Mouse (Mus musculus) left cerebral cortex, postnatal 10 days (tissue): ENCODE measurements around the gene Gpr142. TPM values are rescaled to one million over a fixed set of nuclear protein-coding genes. Genes with fewer than 3 reads are reported as not detected.

Source experiments
- DNase-seq, 2 experiments: peaks; one replicate each; pipeline ENCODE4 v3.0.0; 2021 to 2022; ENCODE audit warnings: low spot score in 2 of 2, mixed read lengths in 1 of 2; ENCODE audit errors: extremely low spot score in 1 of 2
- intact Hi-C: fragments of 180-260 bp; cut with DNase I; formaldehyde crosslinking; loops from one replicate; pipeline ENCODE4 v1.15.1; 2025
- total RNA-seq, 2 experiments: library from RNA; stranded (reverse); gene quantifications; 2 replicates each; pipeline ENCODE4 v1.2.3; 2021

The Gpr142 gene
- not detected for total RNA-seq

DNA sequence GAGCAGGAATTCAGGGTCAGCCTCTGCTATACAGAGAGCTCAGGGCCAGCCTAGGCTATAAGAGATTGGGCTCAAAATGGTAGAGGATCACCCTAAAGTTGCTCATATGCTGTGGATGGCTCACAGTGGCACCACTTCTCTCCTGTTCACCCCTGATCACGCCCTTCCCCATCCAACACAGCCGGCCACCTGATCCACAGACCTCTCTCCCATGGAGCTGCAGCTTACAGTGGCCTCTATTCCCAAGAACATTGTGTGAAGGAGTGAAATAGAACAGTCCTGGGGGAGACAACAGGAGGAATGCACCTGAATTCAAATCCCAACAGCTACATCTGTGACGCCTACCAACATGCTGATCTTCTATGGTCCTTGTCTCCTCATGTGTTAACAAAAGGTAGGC lies at the start of gene Gpr142:
Gene Gpr142, plus strand, starts transcription at position 301 of the 400 bp plus-strand sequence.
- intact Hi-C loops: no loop called here
- no peak for DNase-seq

DNA sequence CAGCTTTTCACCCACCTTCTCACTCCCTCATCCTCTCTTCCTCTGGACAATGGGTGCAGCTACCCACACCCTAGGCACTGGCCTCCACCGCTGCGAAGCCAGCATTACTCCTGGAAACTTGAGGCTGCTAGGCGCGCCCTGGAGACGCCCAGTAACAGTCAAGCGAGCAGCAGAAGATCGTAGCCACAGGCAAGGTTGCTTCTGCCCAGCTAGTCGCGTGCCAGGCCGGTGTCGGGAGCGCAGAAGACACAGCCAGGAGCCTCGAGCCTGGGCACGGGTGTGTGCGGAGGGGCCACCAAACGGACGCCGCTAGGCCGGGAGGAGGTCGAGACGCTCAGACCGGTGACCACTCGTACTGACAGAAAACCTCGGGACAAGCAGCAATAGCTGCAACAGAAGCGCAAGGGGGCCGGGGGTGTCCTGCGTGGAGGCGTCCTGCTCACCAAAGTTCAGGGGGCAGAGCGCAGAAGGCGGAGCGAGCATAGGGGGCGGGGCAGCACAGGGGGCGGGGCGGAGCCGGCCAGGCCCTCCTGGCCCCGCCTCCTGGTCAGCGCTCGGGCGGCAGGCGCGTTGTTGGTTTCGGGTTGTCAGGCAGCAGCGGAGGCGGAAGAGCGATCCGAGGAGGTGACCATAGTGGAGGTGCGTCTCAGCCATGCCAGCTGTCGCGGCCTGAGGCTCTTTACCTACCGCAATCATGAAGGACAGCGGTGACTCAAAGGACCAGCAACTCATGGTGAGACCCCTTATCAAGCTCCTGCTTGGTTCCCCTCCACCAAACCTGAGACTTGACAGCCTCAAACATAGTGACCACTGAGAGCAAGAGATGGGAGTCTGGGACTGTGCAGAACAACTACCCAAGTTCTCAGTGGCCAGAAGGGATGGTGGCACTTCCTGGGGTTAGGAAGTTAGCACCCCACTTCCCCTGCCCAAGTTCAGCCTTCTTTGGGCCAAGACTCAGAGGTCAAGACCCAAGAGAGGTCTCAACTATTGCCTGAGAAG lies 33.6 kb upstream of the Gpr142 start, which contains the start of gene Kif19a:
Gene Kif19a, plus strand, starts transcription at position 569 of the 999 bp plus-strand sequence.
- intact Hi-C loops: no loop called here
- DNase-seq: peak in 1 of 2 experiments; percentile 65

DNA sequence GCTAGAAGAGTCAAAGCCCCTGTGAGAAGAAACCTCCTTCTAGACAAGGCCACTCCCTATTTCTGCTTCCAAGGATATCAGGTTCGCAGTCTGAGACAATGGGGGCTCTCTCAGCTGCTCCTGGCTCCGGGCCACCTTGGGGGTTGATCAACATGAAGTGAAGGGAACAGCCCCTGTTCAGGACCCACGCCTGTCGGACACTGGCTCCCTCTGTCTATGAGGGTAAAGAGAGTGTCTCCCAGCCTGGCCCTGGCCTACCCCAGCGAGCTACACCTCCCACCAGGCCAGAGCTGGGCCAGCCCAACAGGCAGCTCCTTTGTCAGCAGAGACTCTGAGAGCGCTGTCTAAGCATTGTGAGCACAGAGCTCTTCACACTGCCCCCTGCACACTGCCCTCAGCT lies 28.8 kb upstream of the Gpr142 start:
- DNase-seq: peak in 1 of 2 experiments; percentile 63

DNA sequence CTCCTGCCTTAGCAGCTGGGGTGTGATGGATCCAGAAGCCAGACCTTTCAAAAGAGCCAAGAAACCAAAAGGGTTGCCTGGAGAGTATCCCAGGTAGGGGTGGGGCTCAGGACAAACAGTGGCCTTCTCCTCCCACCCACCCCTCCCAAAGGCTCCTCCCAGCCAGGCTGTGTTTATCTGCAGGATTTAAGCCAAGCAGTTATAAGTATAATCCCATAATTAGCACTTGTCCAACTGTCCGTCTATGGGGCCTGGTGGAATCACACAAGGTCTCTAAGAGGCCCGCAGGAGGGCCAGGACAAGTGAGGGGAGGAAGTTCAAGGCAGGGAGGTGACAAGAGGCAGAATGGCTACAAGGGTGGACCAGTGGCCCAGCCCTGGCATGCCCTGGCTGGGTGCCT lies 26.8 kb upstream of the Gpr142 start:
- DNase-seq: no peak
- intact Hi-C loops: no loop called here

More for the DNA sequence above, 28.8 kb upstream of the Gpr142 start:
- intact Hi-C loops: no loop called here

DNA sequence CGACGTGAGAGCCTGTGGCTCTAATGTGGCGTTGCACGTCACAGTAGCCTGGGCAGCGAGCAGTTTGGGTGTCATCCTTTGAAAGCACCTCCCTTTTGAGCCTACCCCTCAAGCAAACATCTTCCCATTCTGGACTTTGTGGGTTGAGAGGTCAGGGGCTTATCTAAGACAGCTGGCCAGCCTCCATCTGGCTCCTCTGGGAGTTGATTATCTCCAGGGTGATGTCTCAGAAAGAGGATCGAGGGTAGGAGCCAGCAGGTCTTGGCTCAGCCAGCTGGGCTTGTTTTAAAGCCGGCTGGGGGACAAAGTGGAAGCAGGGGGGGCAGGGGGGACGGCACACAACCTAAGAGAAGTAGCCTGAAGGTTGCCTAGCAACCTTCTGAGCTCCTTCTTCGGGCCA lies 18.6 kb upstream of the Gpr142 start:
- intact Hi-C loops: no loop called here
- no peak for DNase-seq

DNA sequence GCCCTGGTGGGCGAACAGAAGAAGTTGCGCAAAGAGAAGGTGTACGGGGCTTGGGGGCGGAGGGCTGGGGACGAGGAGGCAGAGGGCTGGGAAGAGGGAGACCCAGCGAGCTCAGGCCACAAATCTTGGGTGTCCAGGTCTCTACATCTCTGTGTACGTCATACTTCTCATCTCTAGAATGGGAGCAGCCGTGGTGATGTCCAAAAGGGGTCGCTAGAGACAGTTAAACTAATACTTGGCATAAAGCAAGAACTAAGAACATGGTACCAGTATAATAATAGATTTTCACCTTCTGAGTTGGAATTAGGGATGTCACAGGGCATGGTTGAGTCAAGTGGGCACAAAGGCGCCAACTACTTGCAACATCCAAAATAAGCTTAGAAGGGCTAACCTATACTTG lies 12.8 kb upstream of the Gpr142 start:
- intact Hi-C loops: loop anchor here (5.0 kb wide), 1 partner anchor 109 kb away; the partner anchor contains the start of gene Ttyh2
- no peak for DNase-seq

DNA sequence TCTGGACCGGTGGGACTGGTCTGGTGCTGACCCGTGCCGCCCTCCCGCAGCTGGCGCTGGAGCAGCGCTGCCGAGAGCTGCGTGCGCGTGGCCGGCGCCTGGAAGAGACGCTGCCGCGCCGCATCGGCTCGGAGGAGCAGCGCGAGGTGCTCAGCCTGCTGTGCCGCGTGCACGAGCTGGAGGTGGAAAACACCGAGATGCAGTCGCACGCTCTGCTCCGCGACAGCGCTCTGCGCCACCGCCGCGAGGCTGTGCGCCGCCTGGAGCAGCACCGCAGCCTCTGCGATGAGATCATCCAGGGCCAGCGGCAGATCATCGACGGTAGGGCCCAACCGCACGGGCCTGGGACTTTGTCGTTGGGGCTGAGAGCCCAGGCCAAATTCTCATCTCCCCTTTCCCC lies 12.4 kb upstream of the Gpr142 start:
- peak in 1 of 2 experiments; percentile 59 for DNase-seq
- intact Hi-C loops: loop anchor here (5.0 kb wide), 1 partner anchor 109 kb away; the partner anchor contains the start of gene Ttyh2

DNA sequence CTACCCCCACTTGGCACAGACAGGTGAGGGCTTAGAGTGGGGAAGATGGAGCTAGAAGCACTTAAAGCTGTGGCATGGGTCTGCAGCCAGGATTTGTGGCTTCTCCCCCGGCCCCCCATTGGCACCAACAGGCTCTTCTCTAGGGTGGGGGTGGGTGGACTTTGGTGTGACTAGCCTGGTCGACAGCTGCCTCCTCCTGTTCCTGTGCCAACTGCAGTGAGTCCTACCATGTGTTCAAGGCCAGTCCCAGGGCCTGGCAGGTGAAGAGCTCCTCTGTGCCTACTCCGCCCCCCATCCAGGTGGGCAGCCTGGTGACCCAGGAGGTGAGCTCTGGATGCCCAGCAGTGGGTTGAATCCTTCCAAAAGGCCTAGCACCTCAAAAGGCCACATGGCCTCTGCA lies 11.1 kb upstream of the Gpr142 start:
- DNase-seq: no peak
- intact Hi-C loops: loop anchor here (2.0 to 5.0 kb wide), 2 partner anchors 43 to 110 kb away; partner anchors contain the start of gene Ttyh2

DNA sequence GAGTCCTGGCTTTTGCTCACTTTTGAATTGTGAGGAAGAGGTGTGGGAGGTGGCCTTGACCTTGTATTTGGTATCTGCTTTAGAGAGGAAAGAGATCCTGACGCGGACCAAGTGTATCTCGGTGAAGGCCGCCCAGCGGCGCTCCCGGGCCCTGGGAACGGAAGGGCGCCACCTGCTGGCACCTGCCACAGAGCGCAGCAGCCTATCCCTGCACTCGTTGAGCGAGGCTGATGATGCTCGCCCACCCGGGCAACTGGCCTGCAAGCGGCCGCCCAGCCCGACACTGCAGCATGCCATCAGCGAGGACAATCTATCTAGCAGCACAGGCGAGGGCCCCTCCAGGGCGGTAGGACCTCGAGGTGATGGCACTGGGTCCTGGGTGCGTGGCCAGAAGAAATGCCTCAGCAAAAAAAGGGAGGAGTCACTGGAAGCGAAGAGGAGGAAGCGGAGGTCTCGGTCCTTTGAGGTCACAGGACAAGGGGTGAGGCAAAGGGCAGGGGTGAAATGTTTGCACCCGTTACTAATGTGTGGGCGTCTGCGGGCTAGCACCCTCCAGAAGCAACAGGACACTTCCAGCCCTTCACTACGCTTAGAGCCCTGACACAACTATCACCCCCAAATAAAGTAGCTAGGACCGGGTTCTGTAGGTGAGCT lies 9.5 kb upstream of the Gpr142 start:
- intact Hi-C loops: loop anchor here (2.0 to 5.0 kb wide), 2 partner anchors 44 to 112 kb away; partner anchors contain the start of gene Ttyh2

DNA sequence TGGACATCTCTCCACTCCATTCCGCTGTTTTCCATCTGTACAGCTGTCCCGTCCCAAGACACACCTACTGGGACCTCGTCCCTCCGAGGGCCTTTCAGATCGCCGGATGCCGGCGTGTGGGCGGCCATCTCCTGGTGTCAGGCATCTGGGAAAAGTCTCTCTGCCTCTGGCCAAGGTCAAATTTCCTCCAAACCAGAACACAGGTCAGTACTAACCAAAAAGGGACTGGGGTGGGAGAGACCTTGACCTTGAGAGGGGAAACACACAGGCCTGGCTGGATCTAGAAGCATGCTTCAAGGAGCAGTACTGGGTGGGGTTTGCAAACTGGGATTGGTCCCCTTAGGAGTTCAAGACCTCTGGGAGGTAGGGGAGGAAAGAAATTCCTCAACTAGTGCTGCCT lies 9.0 kb upstream of the Gpr142 start:
- DNase-seq: no peak
- intact Hi-C loops: loop anchor here (2.0 to 5.0 kb wide), 2 partner anchors 45 to 112 kb away; partner anchors contain the start of gene Ttyh2

More for the DNA sequence above, 9.5 kb upstream of the Gpr142 start:
- DNase-seq: peak in 1 of 2 experiments; percentile 90

DNA sequence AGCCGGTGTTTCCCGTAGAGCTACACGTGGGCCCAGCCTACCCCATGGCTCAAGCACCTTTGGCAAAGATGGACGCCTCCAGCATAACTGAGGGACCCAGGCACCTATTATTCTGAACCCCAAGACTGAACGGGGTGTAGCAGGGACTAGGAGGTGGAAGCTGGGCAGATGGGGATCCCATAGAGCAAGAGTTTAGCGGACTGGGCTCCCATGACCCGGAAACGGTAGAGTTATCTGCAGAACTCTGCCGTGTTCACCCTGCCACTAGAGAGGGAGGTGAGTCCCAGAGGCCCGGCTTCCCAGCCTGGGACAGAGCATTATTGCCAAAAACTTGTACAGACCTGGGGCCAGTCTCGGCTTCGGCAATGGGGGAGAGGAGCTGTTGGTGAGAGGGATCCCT lies 8.6 kb upstream of the Gpr142 start:
- DNase-seq: no peak
- intact Hi-C loops: no loop called here

DNA sequence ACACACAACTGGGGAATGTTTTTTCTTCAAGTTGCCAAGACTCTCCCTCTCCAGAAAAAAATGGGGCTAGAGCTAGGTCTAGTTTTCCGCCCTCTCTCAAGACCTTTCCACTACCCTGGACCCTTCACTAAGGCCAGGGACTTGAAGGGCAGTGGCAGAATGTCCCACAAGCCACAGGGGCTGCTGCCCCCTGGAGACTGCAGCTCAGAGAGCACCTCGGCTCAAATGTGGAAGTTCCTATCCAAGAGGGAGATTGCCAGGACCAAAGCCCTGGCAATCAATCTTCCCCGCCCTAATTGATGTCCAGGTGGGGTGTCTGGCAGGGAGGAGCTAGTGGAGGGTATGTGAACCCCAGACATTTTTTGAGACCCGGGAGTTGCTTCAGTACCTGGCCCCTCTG lies 7.9 kb upstream of the Gpr142 start:
- intact Hi-C loops: no loop called here
- no peak for DNase-seq

DNA sequence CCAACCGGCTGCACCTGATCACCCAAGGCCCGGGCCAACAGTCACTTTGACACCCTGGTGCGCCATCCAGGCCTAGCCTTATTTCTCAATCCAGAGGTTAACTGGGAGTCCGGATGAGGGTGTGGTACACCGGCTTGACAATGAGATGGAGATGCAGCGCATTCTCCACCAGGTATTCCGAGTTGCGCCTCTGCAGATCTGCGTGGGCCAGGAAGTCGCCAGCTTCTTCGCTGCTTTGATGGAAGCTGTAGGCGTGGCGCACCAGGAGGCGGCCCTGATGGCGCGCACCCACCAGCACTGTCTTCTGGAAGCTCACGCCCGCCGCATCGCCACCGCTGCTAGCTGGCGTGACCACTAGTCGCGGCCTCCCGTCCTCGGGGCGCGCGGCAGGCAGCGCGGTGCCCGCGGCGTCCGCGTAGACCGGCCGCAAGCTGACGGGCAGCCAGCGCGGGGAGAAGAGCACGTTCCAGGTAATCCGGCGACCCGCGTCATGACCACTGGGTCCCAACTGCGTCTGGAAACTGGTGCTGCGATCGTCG lies 7.3 kb upstream of the Gpr142 start:
- intact Hi-C loops: no loop called here
- DNase-seq: no peak

DNA sequence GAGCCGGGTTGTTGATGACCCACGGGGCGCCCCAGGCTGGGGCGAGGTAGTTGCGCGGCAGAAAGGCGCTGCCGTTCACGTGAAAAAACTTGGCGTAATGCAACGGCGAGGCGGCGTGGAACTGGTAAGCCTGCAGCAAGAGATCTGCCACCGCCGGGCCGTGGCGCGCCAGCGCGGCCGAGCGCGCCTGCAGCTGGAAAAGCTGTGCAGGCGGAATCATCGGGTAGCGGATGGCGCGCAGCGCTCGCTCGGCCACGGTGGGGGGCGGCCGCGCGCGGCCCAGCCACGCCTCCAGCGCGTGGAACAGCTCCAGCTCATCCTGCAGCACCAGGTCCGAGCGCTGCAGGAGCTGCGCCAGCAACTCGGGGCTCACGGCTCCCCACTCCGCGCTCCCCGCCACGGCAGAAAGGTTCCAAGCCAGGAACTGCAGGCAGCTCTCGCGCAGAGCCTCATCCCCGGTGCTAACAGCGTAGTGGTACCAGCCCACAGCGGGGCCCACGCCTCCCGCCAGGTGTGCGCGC lies 6.8 kb upstream of the Gpr142 start:
- peak in 1 of 2 experiments; percentile 72 for DNase-seq
- intact Hi-C loops: no loop called here

DNA sequence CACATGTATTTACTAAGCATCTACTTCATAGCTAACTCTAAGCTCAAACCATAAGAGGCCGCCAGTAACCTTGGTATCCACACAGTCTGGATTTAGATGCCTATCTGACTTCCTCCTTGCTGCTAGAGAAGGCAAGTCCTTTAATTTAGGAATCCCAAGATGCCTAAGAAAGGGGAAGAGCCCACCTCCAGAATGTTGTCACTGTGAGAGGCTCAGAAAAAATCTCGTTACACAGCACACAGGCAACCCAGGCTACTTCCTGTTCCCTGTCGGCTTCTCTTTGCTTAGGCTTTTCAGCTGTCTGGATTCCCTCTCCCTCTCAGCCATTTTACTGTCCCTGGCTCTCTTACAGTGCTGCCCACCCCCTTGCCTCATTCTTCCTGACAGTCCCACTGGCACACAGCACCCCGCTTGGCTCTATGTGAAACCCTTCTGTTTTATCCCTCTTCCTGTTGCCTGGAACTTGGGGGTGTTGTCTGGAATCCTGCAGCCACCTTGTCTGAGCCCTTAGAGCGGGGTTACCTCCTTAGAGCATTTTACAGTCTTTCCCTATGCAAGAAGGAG lies 5.7 kb upstream of the Gpr142 start:
- no peak for DNase-seq
- intact Hi-C loops: no loop called here

DNA sequence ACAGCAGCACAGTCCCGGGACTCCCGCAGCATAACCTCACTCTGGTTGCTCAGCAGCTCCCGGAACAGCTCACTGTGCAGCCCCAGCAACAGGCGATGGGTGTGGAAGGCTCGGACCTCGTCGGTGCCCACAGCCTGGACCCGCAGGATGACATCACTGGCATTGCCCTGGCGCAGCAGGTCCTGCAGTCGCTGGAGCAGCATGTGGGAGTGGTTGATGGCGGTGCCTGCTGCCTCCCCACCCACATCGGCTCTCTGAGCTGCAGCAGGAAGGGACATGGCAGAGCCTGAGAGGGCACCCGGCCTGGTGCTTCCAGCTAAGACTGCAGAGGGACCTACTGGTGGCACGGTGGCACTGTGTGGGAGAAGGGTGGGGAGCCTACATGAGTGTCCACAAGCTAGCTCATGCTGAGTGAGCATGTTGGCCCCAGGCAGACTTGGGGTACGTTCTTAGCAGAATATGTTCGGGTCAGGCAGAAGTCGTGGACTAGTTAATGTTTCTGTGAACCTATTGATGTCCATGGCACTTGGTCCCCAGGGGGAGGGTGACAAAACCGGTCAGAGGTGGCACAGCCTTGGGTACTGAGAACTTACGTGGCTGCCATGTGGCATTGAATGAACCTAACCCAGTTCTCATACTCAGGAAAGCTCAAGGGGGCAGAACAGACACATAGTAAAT lies 4.7 kb upstream of the Gpr142 start:
- DNase-seq: no peak
- intact Hi-C loops: no loop called here

DNA sequence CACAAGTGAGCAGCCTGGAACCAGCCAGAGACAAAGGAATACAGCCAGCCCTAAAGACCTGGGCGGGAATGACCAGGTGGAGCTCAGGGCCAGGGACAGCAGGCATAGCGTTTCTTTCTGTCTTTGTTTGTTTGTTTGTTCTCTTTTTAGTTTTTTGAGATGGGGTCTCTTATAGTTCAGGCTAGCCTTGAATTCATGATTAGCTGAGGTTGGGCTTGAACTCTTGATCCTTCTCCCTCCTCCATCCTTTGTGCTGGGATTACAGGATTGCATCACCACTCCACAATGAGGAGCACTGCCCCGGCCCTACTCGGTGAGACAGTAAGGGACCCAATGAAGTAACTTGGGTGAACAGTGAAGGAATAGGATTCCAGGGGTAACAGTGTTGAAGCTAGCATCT lies 4.0 kb upstream of the Gpr142 start:
- no peak for DNase-seq
- intact Hi-C loops: no loop called here

DNA sequence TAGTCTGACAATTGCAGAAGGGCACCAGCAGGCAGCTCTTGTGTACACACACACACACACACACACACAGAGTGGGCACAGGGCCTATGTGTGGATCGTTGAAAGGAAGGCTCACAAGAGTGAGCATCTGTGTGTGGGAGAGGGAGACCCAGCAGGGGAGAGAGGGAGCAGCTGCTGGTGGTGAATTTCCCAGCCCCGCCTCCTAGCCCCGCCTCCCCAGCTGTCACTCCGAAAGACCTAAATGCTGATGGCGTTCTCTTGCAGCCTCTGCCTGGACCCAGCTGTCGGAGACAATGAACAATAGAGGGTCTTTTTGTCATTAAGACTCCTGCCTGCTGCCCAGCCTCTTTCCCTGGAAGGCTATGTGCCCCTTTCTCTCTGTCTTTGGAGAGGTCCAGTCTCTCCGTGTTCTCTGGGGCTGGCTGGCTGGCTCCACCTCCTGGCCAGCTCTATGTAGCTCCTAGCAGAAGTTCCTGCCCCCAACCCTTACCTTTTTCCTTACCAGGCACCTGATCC lies 3.4 kb upstream of the Gpr142 start:
- DNase-seq: peak; percentile 90 to 96
- intact Hi-C loops: no loop called here
